In the genomic region with DNA sequence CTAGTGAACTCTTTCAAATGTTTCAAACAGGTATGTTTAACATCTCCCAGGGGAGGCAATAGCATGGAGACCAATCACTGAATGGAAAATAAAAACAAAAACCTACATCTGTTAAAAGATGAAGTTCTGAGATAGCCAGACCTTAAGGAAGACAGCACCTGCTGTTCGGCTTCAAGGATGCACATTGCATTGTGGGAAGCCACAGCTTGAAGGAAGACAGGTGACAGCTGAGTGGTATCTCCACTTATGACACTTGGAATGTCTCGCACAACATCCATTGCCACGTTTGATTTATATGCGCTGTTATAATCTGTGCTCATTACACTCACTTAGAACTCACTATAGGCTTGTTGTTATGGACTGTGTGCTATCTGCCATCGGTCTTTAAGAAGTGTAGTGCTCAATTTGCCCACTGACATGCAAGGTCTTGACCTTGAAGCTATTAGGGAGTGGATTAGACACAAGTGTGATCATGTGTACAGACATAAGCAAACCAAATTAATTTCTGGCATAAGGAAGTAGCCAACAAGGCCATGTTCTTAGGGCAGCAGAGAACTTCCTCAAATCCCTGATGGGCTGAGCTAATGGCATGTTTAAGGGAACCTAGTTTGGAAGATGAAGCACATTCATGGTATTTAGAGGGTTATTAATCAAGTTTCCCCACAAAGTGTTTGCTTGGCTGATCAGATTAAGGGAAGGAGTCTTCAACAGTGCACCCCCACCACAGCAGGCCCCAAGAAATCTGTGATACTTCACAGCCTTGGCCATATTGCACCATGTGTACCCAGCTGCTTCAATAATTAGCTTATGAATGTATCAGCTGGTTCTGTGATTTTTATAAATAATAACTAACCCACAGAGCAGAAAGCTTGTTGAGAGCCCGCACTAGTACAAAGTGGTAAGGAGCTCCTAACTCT, we compare ENCODE assay signal across 15 mouse cellular contexts.
DNase-seq lines count a peak whose midpoint lies in the region; ATAC-seq and TF ChIP-seq lines count a peak whose summit lies in the region.
"Had no signal": no experiment of that assay in that cellular context is flagged by ENCODE, and none has a peak within 500 bp of the region (broad histone marks: within the 10 kb centered on the region; RNA-seq: fewer than 3 reads in every experiment).

No protein-coding gene starts in this region.

- WGBS in hindbrain, embryonic 11.5 days: 73% methylated on average over 6 of the region's 6 CpGs
- 56% methylated on average over 6 of the region's 6 CpGs for WGBS in midbrain, embryonic 15.5 days

- intact Hi-C loops in left cerebral cortex, adult 2 months (cut with DNase I): no loop called here

- peak in 1 of 2 experiments; percentile 31 for DNase-seq in layer of hippocampus, adult 2 months (ENCODE audit: low spot score in 2 of 2)
- DNase-seq in layer of hippocampus, adult 9-10 months (ENCODE audit: low spot score): no peak
- peak; percentile 7 for DNase-seq in MN1 (ENCODE audit: low spot score)
- DNase-seq in hindbrain, embryonic 11.5 days (ENCODE audit: low spot score): peak; percentile 23
- DNase-seq in right cerebral cortex, postnatal 10 days (ENCODE audit: low spot score in 2 of 2): no peak
- no peak for DNase-seq in left cerebral cortex, adult 2 months (ENCODE audit: extremely low spot score in 1 of 2, low spot score in 2 of 2)
- DNase-seq: adrenal gland, adult 8-10 months had no signal

- peak; percentile 57 for ATAC-seq in hindbrain, embryonic 11.5 days (ENCODE audit: low FRiP score)
- peak; percentile 43; the same call in 1 of the 2 replicates for ATAC-seq in midbrain, embryonic 15.5 days (replicated peaks)
- no peak for ATAC-seq in monocyte, adult 5-6 weeks (replicated peaks; ENCODE audit: insufficient number of reproducible peaks, low FRiP score, low TSS enrichment, poor library complexity, severe bottlenecking)
- ATAC-seq: CD4-positive, CD25-positive, alpha-beta regulatory T cell, adult 4 months; intestine, postnatal 0 days; Patski had no signal

- H3K9me3 ChIP-seq in hindbrain, embryonic 11.5 days (ENCODE audit: control insufficient read depth, low read length): no peaks in the 10 kb centered on the region
- no peaks in the 10 kb centered on the region for H3K9me3 ChIP-seq in midbrain, embryonic 15.5 days
- H3K9me3 ChIP-seq: limb, embryonic 13.5 days; stomach, embryonic 15.5 days had no signal

- H3K27ac ChIP-seq in layer of hippocampus, adult 2 months: peak overlapping the region; percentile 46
- no peak overlapping the region for H3K27ac ChIP-seq in hindbrain, embryonic 11.5 days (ENCODE audit: low read depth, low read length)
- peak overlapping the region; percentile 4; the same call in 1 of the 2 replicates for H3K27ac ChIP-seq in midbrain, embryonic 15.5 days
- H3K27ac ChIP-seq in left cerebral cortex, adult 2 months: no peak overlapping the region
- H3K27ac ChIP-seq: limb, embryonic 13.5 days; stomach, embryonic 15.5 days had no signal

- no peak for TF ChIP-seq CTCF in layer of hippocampus, adult 2 months (conservative IDR thresholded peaks at IDR 0.05)
- no peak for TF ChIP-seq CTCF in left cerebral cortex, adult 2 months (IDR thresholded peaks at IDR 0.05)

- H3K4me3 ChIP-seq in layer of hippocampus, adult 2 months: no peak overlapping the region
- no peak overlapping the region for H3K4me3 ChIP-seq in hindbrain, embryonic 11.5 days (ENCODE audit: low read depth, low read length)
- no peak overlapping the region for H3K4me3 ChIP-seq in midbrain, embryonic 15.5 days
- no peak overlapping the region for H3K4me3 ChIP-seq in left cerebral cortex, adult 2 months
- H3K4me3 ChIP-seq: erythroblast, embryonic 14.5 days; limb, embryonic 13.5 days; stomach, embryonic 15.5 days had no signal

- no peaks in the 10 kb centered on the region for H3K36me3 ChIP-seq in hindbrain, embryonic 11.5 days (ENCODE audit: control insufficient read depth, insufficient read depth, low read length)
- no peaks in the 10 kb centered on the region for H3K36me3 ChIP-seq in midbrain, embryonic 15.5 days (replicated peaks)
- H3K36me3 ChIP-seq: limb, embryonic 13.5 days; stomach, embryonic 15.5 days had no signal

- peaks cover 8% of the 10 kb centered on the region for H3K4me1 ChIP-seq in hindbrain, embryonic 11.5 days (replicated peaks; ENCODE audit: control insufficient read depth, insufficient read depth, low read length)
- peaks cover 20% of the 10 kb centered on the region for H3K4me1 ChIP-seq in midbrain, embryonic 15.5 days
- H3K4me1 ChIP-seq: stomach, embryonic 15.5 days had no signal

- no peaks in the 10 kb centered on the region for H3K27me3 ChIP-seq in hindbrain, embryonic 11.5 days (ENCODE audit: control insufficient read depth, insufficient read depth, low read length)
- H3K27me3 ChIP-seq in midbrain, embryonic 15.5 days (replicated peaks): no peaks in the 10 kb centered on the region
- H3K27me3 ChIP-seq: limb, embryonic 13.5 days; Patski; stomach, embryonic 15.5 days had no signal

- no peak overlapping the region for H3K9ac ChIP-seq in hindbrain, embryonic 11.5 days (ENCODE audit: low read depth, low read length)
- no peak overlapping the region for H3K9ac ChIP-seq in midbrain, embryonic 15.5 days
- H3K9ac ChIP-seq: limb, embryonic 13.5 days; stomach, embryonic 15.5 days had no signal

- no peak overlapping the region for H3K4me2 ChIP-seq in hindbrain, embryonic 11.5 days (replicated peaks; ENCODE audit: low read depth, low read length)
- no peak overlapping the region for H3K4me2 ChIP-seq in midbrain, embryonic 15.5 days
- H3K4me2 ChIP-seq: limb, embryonic 13.5 days; stomach, embryonic 15.5 days had no signal

Comparison
In these comparisons a context has a peak if more than half of its experiments do, and no peak if none do; other contexts are left out.
1. DNase-seq: peak in MN1 (single experiment) and hindbrain, embryonic 11.5 days (single experiment); none in layer of hippocampus, adult 9-10 months (single experiment), right cerebral cortex, postnatal 10 days (0 of 2) and left cerebral cortex, adult 2 months (0 of 2).
2. H3K27ac ChIP-seq: peak in layer of hippocampus, adult 2 months (single experiment) and midbrain, embryonic 15.5 days (single experiment); none in hindbrain, embryonic 11.5 days (single experiment) and left cerebral cortex, adult 2 months (single experiment).